Mouse (Mus musculus) embryo, embryonic 11.5 days (tissue): ENCODE data around the gene Slc26a1.

Source experiments
- DNase-seq: peaks from one replicate; pipeline ENCODE4 v3.0.0-alpha.2; 2012; ENCODE audit warnings: low read depth, low spot score

Gene Slc26a1

GRCm38 (mm10) chr5:108621870-108622269 lies 53.5 kb downstream of the Slc26a1 start:
- DNase-seq: no peak
